ENCODE assay signal across 17 mouse cellular contexts in the genomic region with DNA sequence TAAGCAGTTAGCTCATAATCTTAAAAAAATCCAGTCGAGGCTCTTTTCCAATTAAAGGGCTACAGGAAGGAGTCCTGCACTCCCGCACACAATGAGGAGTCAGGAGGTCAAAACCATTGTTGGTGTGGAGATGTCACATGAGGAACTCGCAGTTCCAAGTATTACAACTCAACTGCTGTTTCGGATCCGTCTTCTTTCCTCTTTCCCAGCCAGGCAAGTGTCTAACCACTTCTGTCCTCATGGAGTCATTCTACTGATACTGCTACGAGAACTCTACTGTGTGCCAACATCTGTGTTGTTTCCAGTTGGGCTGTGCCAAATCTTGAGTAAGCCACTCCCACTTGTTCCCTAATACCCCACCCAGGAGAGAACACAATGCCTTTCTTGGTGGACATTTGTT. TPM values are rescaled to one million over a fixed set of nuclear protein-coding genes. Genes with fewer than 3 reads are reported as not detected.
A peak's percentile ranks its signal among the peaks of the same experiment; 100 is the strongest.
DNase-seq lines count a peak whose midpoint lies in the region; ATAC-seq lines count a peak whose summit lies in the region.
"Had no signal": no experiment of that assay in that cellular context is flagged by ENCODE, and none has a peak within 500 bp of the region (broad histone marks: within the 10 kb centered on the region; RNA-seq: fewer than 3 reads in every experiment).

No protein-coding gene starts in this region.

- no peaks in the 10 kb centered on the region for H3K36me3 ChIP-seq in heart, embryonic 11.5 days (ENCODE audit: control insufficient read depth, insufficient read depth, low read length)
- H3K36me3 ChIP-seq in heart, embryonic 13.5 days, result no peaks in the 10 kb centered on the region
- H3K36me3 ChIP-seq in midbrain, embryonic 10.5 days, result no peaks in the 10 kb centered on the region
- H3K36me3 ChIP-seq: embryonic facial prominence, embryonic 15.5 days; forebrain, embryonic 15.5 days; limb, embryonic 12.5 days; midbrain, embryonic 12.5 days had no signal

- H3K9me3 ChIP-seq in heart, embryonic 11.5 days (replicated peaks; ENCODE audit: control insufficient read depth, low read length), result no peaks in the 10 kb centered on the region
- no peaks in the 10 kb centered on the region for H3K9me3 ChIP-seq in heart, embryonic 13.5 days
- H3K9me3 ChIP-seq in midbrain, embryonic 10.5 days (replicated peaks), result no peaks in the 10 kb centered on the region
- H3K9me3 ChIP-seq: embryonic facial prominence, embryonic 15.5 days; forebrain, embryonic 15.5 days; limb, embryonic 12.5 days; midbrain, embryonic 12.5 days had no signal

- no peak overlapping the region for H3K27ac ChIP-seq in heart, embryonic 11.5 days (ENCODE audit: low read depth, low read length)
- H3K27ac ChIP-seq in heart, embryonic 13.5 days (replicated peaks), result 0 out of 2 replicates have a peak overlapping the region, but pooled peaks have one; percentile 4
- no peak overlapping the region for H3K27ac ChIP-seq in midbrain, embryonic 10.5 days (replicated peaks)
- H3K27ac ChIP-seq: embryonic facial prominence, embryonic 15.5 days; forebrain, embryonic 15.5 days; limb, embryonic 12.5 days; midbrain, embryonic 12.5 days had no signal

- no peaks in the 10 kb centered on the region for H3K27me3 ChIP-seq in heart, embryonic 11.5 days (ENCODE audit: control insufficient read depth, insufficient read depth, low read length)
- H3K27me3 ChIP-seq in heart, embryonic 13.5 days (replicated peaks), result no peaks in the 10 kb centered on the region
- H3K27me3 ChIP-seq in midbrain, embryonic 10.5 days (ENCODE audit: low read depth, poor library complexity, severe bottlenecking), result no peaks in the 10 kb centered on the region
- H3K27me3 ChIP-seq: embryonic facial prominence, embryonic 15.5 days; forebrain, embryonic 15.5 days; limb, embryonic 12.5 days; midbrain, embryonic 12.5 days had no signal

- no peak for ATAC-seq in heart, embryonic 11.5 days (replicated peaks; ENCODE audit: insufficient number of reproducible peaks, low FRiP score, low TSS enrichment)
- no peak for ATAC-seq in heart, embryonic 13.5 days (ENCODE audit: extremely low read depth, insufficient number of reproducible peaks, low FRiP score, low TSS enrichment)
- ATAC-seq: CD4-positive, CD25-positive, alpha-beta regulatory T cell, adult 4 months; forebrain, embryonic 15.5 days had no signal

- 77% methylated on average over 6 of the region's 6 CpGs for WGBS in heart, embryonic 11.5 days (ENCODE audit: insufficient replicate concordance)
- 61% methylated on average over 6 of the region's 6 CpGs for WGBS in heart, embryonic 13.5 days
- 92% methylated on average over 6 of the region's 6 CpGs for WGBS in midbrain, embryonic 10.5 days

- intact Hi-C loops in left cerebral cortex, postnatal 4 days (cut with DNase I), result no loop called here

- peak; percentile 71 to 86 for DNase-seq in heart, adult 18-20 months
- peak; percentile 49 for DNase-seq in 3T3-L1 (ENCODE audit: low read depth, low spot score)
- DNase-seq in kidney, postnatal 10 days, result peak; percentile 35
- DNase-seq in midbrain, embryonic 10.5 days (ENCODE audit: low spot score), result no peak
- DNase-seq in left cerebral cortex, postnatal 4 days, result no peak
- DNase-seq in retina, postnatal 1 day, result no peak
- DNase-seq: cerebellum, postnatal 36 days; lung, embryonic 14.5 days; right cerebral cortex, postnatal 4 days; thymus, postnatal 4 days had no signal

- peaks cover 5% of the 10 kb centered on the region; the same call in 1 of the 2 replicates for H3K4me1 ChIP-seq in heart, embryonic 11.5 days (ENCODE audit: control insufficient read depth, insufficient read depth, low read length)
- peaks cover 26% of the 10 kb centered on the region for H3K4me1 ChIP-seq in heart, embryonic 13.5 days
- H3K4me1 ChIP-seq in midbrain, embryonic 10.5 days, result peaks cover 25% of the 10 kb centered on the region

- no peak overlapping the region for H3K9ac ChIP-seq in heart, embryonic 11.5 days (ENCODE audit: low read depth, low read length)
- H3K9ac ChIP-seq in heart, embryonic 13.5 days, result no peak overlapping the region
- H3K9ac ChIP-seq: embryonic facial prominence, embryonic 15.5 days; forebrain, embryonic 15.5 days; limb, embryonic 12.5 days; lung, embryonic 14.5 days; midbrain, embryonic 12.5 days had no signal

- H3K4me2 ChIP-seq in heart, embryonic 11.5 days, result no peak overlapping the region
- no peak overlapping the region for H3K4me2 ChIP-seq in heart, embryonic 13.5 days
- H3K4me2 ChIP-seq: embryonic facial prominence, embryonic 15.5 days; forebrain, embryonic 15.5 days; limb, embryonic 12.5 days; lung, embryonic 14.5 days; midbrain, embryonic 12.5 days had no signal

- no peak overlapping the region for H3K4me3 ChIP-seq in heart, embryonic 11.5 days (ENCODE audit: low read depth, low read length)
- H3K4me3 ChIP-seq in heart, embryonic 13.5 days, result no peak overlapping the region
- H3K4me3 ChIP-seq in midbrain, embryonic 10.5 days, result no peak overlapping the region
- H3K4me3 ChIP-seq: embryonic facial prominence, embryonic 15.5 days; forebrain, embryonic 15.5 days; limb, embryonic 12.5 days; midbrain, embryonic 12.5 days had no signal

RNA-seq across cellular contexts. Expression of gene Clasp2, which starts 2.3 kb away (rescaled TPM):
- total RNA-seq in heart, adult 18-20 months (2021), result 10 to 100 TPM; 56.2 to 63.4 TPM
- 25.3 and 25.8 TPM in 2 replicates for polyA plus RNA-seq in heart, embryonic 11.5 days (2014; fragmentation: Nextera tagmentation; extraction: Ambion mirVana)
- polyA plus RNA-seq in heart, embryonic 13.5 days (2015; fragmentation: Nextera tagmentation; extraction: Ambion mirVana), result 20.3 and 21.0 TPM in 2 replicates
- 32.9 and 44.5 TPM in 2 replicates for polyA plus RNA-seq in midbrain, embryonic 10.5 days (2016; fragmentation: Nextera tagmentation; extraction: Ambion mirVana)
- total RNA-seq in left cerebral cortex, postnatal 4 days (2021), result 100 to 1,000 TPM; 306 to 307 TPM

RNA-seq across cellular contexts. Expression of gene Pdcd6ip, which starts 30.9 kb away (rescaled TPM):
- total RNA-seq in heart, adult 18-20 months (2021), result 10 to 100 TPM; 59.2 to 66.5 TPM
- 63.3 and 75.2 TPM in 2 replicates for polyA plus RNA-seq in heart, embryonic 11.5 days (2014; fragmentation: Nextera tagmentation; extraction: Ambion mirVana)
- polyA plus RNA-seq in heart, embryonic 13.5 days (2015; fragmentation: Nextera tagmentation; extraction: Ambion mirVana), result 57.5 and 59.6 TPM in 2 replicates
- polyA plus RNA-seq in midbrain, embryonic 10.5 days (2016; fragmentation: Nextera tagmentation; extraction: Ambion mirVana), result 52.2 and 58.6 TPM in 2 replicates
- total RNA-seq in left cerebral cortex, postnatal 4 days (2021), result 10 to 100 TPM; 55.5 to 60.4 TPM

Comparison
In these comparisons a context has a peak if more than half of its experiments do, and no peak if none do; other contexts are left out.
1. DNase-seq: peak in heart, adult 18-20 months (2 of 2), 3T3-L1 (single experiment) and kidney, postnatal 10 days (single experiment); none in midbrain, embryonic 10.5 days (single experiment), left cerebral cortex, postnatal 4 days (single experiment) and retina, postnatal 1 day (single experiment).